Mouse (Mus musculus) embryonic facial prominence, embryonic 14.5 days (tissue): ENCODE measurements at regions not wholly inside any gene's neighbourhood (a gene's known extent, or its start where the extent isn't known, plus 50 kb on each side); places are given as distances from the start of the nearest gene placed in this dataset.

Experiments used
- ATAC-seq: fragments of 200-750 bp; cut with Nextera tagmentation; 2 replicates; pipeline ENCODE4 v1.8.0; 2017; ENCODE audit warnings: low read depth, moderate number of reproducible peaks, moderate TSS enrichment
- DNase-seq: peaks from one replicate; pipeline ENCODE4 v3.0.0-alpha.2; 2015; ENCODE audit warnings: low spot score
- H3K27ac ChIP-seq: fragments of 300-500 bp; sonication (generic); replicated peaks from 2 replicates; pipeline ENCODE4 v1.5.1; 2014; ENCODE audit warnings: low read depth, mild to moderate bottlenecking, low read length, moderate library complexity
- H3K27me3 ChIP-seq: fragments of 300-500 bp; sonication (generic); replicated peaks from 2 replicates; pipeline ENCODE4 v1.6.1; 2014; ENCODE audit warnings: low read length; ENCODE audit not compliant: control insufficient read depth, insufficient read depth
- H3K36me3 ChIP-seq: fragments of 300-500 bp; sonication (generic); 2 replicates; pipeline ENCODE4 v1.6.1; 2014; ENCODE audit warnings: low read length, mixed read lengths; ENCODE audit not compliant: control insufficient read depth, insufficient read depth
- H3K4me1 ChIP-seq: fragments of 300-500 bp; sonication (generic); 2 replicates; pipeline ENCODE4 v1.6.1; 2014; ENCODE audit warnings: antibody characterized with exemption, low read length; ENCODE audit not compliant: control insufficient read depth, insufficient read depth
- H3K4me2 ChIP-seq: fragments of 300-500 bp; sonication (generic); 2 replicates; pipeline ENCODE4 v1.6.1; 2014; ENCODE audit warnings: low read depth, mild to moderate bottlenecking, low read length, moderate library complexity, mixed read lengths
- H3K4me3 ChIP-seq: fragments of 300-500 bp; sonication (generic); 2 replicates; pipeline ENCODE4 v1.5.1; 2014; ENCODE audit warnings: low read depth, mild to moderate bottlenecking, low read length
- H3K9ac ChIP-seq: fragments of 300-500 bp; sonication (generic); 2 replicates; pipeline ENCODE4 v1.6.1; 2014; ENCODE audit warnings: low read depth, mild to moderate bottlenecking, low read length, moderate library complexity, mixed read lengths
- H3K9me3 ChIP-seq: fragments of 300-500 bp; sonication (generic); 2 replicates; pipeline ENCODE4 v1.6.1; 2016; ENCODE audit warnings: low read length; ENCODE audit not compliant: control insufficient read depth
- WGBS: fragments of 180-500 bp; shearing (Covaris S2); extraction: QIAGEN DNeasy Blood & Tissue Kit; methylation state at CpG from one replicate; pipeline ENCODE4 v1.1.7; 2014; 5-methylcytosine and 5-hydroxymethylcytosine counted together

GRCm38 (mm10) chr5:118419344-118420037 lies 141.0 kb upstream of the Med13l start:
- Histone ChIP-seq H3K4me3 (no peak overlapping the region), H3K36me3 (no peaks in the 10 kb centered on the region), H3K9ac (no peak overlapping the region), H3K27ac (no peak overlapping the region), H3K4me2 (no peak overlapping the region), H3K9me3 (no peaks in the 10 kb centered on the region), H3K4me1 (peaks cover 19% of the 10 kb centered on the region), H3K27me3 (no peaks in the 10 kb centered on the region)
- DNase-seq (no peak), ATAC-seq (no peak)
- 82% methylated on average over 7 of the region's 7 CpGs for WGBS

- Histone ChIP-seq H3K4me2 (peak overlapping the region; percentile 56), H3K36me3 (no peaks in the 10 kb centered on the region), H3K27me3 (no peaks in the 10 kb centered on the region), H3K27ac (peak overlapping the region; percentile 72), H3K4me3 (peak overlapping the region; percentile 17), H3K9me3 (no peaks in the 10 kb centered on the region), H3K9ac (peak overlapping the region; percentile 56), H3K4me1 (peaks cover 29% of the 10 kb centered on the region)
- 34% methylated on average over 32 of the region's 32 CpGs for WGBS
- DNase-seq (peak; percentile 89), ATAC-seq (peak; percentile 84)
Observed at GRCm38 (mm10) chr5:118421884-118422821, 138.3 kb upstream of the Med13l start.

GRCm38 (mm10) chr5:118424177-118424576 lies 136.3 kb upstream of the Med13l start:
- 59% methylated on average over 3 of the region's 3 CpGs for WGBS
- Histone ChIP-seq H3K27me3 (no peaks in the 10 kb centered on the region), H3K9me3 (no peaks in the 10 kb centered on the region), H3K4me3 (no peak overlapping the region), H3K9ac (no peak overlapping the region), H3K4me1 (peaks cover 29% of the 10 kb centered on the region), H3K4me2 (no peak overlapping the region), H3K36me3 (no peaks in the 10 kb centered on the region), H3K27ac (peak overlapping the region; percentile 79)
- DNase-seq (no peak), ATAC-seq (no peak)

GRCm38 (mm10) chr5:118424764-118425568 lies 135.5 kb upstream of the Med13l start:
- Histone ChIP-seq H3K4me2 (no peak overlapping the region), H3K9me3 (no peaks in the 10 kb centered on the region), H3K9ac (no peak overlapping the region), H3K4me1 (peaks cover 29% of the 10 kb centered on the region), H3K36me3 (no peaks in the 10 kb centered on the region), H3K27ac (peak overlapping the region; percentile 79), H3K4me3 (no peak overlapping the region), H3K27me3 (no peaks in the 10 kb centered on the region)
- DNase-seq (peak; percentile 90), ATAC-seq (peak; percentile 37; the same call in 1 of the 2 replicates)
- 29% methylated on average over 9 of the region's 9 CpGs for WGBS

DNA sequence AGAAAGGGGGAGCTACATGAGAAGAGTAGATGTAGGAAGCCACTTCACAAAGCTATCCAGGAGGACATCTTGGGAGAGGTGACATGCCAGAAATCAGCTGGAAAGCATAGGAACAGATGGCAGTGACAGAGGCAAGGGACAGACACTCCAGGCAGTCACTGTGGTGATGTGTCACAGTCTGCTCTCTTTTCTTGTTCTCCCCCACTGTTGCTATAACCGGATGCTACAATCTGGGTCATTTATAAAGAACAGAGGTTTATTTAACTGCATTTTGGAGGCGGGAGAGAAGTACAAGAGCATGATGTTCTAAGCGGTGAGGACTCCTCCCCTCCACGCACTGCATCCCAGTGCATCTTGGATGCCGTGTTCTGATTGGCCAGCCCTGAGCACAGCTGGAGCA lies 133.8 kb upstream of the Med13l start:
- Histone ChIP-seq H3K9me3 (no peaks in the 10 kb centered on the region), H3K27me3 (no peaks in the 10 kb centered on the region), H3K4me2 (no peak overlapping the region), H3K27ac (no peak overlapping the region), H3K4me1 (peaks cover 28% of the 10 kb centered on the region), H3K9ac (no peak overlapping the region), H3K4me3 (no peak overlapping the region), H3K36me3 (no peaks in the 10 kb centered on the region)
- WGBS, result 48% methylated on average over 5 of the region's 5 CpGs
- DNase-seq, result no peak
- ATAC-seq, result no peak

DNA sequence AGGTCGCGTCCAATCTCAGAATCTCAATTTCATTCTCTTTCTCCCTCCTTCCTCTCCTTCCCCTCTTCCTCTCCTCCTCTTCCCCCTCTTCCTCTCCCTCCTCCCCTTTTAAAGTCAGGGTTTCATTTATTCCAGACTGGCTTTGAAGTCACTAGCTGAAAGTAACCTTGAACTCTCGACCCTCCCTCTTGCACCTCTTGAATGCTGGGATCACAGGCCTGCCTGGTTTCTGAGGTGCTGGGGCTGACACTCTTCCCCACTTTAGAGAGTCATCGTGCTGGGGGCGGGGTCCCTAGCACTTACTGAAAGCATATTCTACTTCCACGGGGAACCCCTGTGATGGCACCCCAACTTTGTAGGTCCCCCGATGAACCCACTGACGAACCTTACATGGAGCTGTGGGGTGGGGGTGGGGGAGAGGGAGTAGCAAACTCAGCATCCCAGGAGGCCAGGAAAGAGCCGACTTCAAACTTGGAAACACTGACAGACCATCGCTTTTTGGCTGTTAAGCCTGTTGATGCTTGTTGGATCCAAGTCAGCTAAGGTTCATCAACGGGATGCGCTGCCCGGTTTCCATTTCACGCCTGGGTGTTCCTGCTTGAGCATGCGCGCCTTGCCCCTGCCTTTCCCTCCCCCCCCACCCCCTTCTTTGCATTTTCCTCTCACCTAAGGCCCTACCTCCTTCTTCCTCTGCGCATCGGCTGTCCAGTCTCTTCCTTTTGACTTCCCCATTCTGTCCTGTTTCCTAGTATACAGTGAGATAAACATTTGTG lies 132.0 kb upstream of the Med13l start:
- no peak for ATAC-seq

GRCm38 (mm10) chr5:118433599-118433998 lies 126.9 kb upstream of the Med13l start:
- H3K4me3 ChIP-seq, result no peak overlapping the region
- H3K27me3 ChIP-seq, result peaks cover 20% of the 10 kb centered on the region
- H3K27ac ChIP-seq, result no peak overlapping the region
- H3K9me3 ChIP-seq, result no peaks in the 10 kb centered on the region
- H3K36me3 ChIP-seq, result no peaks in the 10 kb centered on the region
- ATAC-seq (no peak), DNase-seq (no peak)
- no peak overlapping the region for H3K4me2 ChIP-seq
- H3K9ac ChIP-seq, result no peak overlapping the region
- 67% methylated on average over 4 of the region's 4 CpGs for WGBS
- peaks cover 21% of the 10 kb centered on the region for H3K4me1 ChIP-seq

More for the DNA sequence above, 132.0 kb upstream of the Med13l start:
- WGBS, result 70% methylated on average over 18 of the region's 18 CpGs
- no peak overlapping the region for H3K4me2 ChIP-seq
- no peak overlapping the region for H3K4me3 ChIP-seq
- no peak overlapping the region for H3K9ac ChIP-seq
- no peaks in the 10 kb centered on the region for H3K27me3 ChIP-seq
- DNase-seq, result no peak
- H3K27ac ChIP-seq, result no peak overlapping the region
- H3K36me3 ChIP-seq, result no peaks in the 10 kb centered on the region
- no peaks in the 10 kb centered on the region for H3K9me3 ChIP-seq
- peaks cover 16% of the 10 kb centered on the region for H3K4me1 ChIP-seq
